Mouse (Mus musculus) CH12.LX (cell line): Measurements from ENCODE around the gene Ube2o. TPM values are rescaled to one million over a fixed set of nuclear protein-coding genes. Genes with fewer than 3 reads are reported as not detected.

Experiments used
- DNase-seq: peaks from one replicate; pipeline ENCODE4 v3.0.0-alpha.2; 2013; ENCODE audit errors: extremely low read depth
- H3K27ac ChIP-seq: 2 replicates; pipeline ENCODE4 v1.5.1; 2012; ENCODE audit warnings: low read depth, mild to moderate bottlenecking, control low read depth, moderate library complexity; ENCODE audit not compliant: insufficient read depth
- H3K27me3 ChIP-seq: replicated peaks from 2 replicates; pipeline ENCODE3; 2012; ENCODE audit warnings: inconsistent platforms
- H3K36me3 ChIP-seq, 2 experiments: replicated peaks in 1 of 2; 2 replicates each; pipeline versions ENCODE3 to v1.6.1; 2012; ENCODE audit warnings: inconsistent platforms in 1 of 2, low read length in 1 of 2, mild to moderate bottlenecking in 1 of 2, mixed read lengths in 1 of 2, moderate library complexity in 1 of 2; ENCODE audit not compliant: control insufficient read depth in 1 of 2, insufficient read depth in 1 of 2
- H3K4me1 ChIP-seq, 2 experiments: 2 replicates each; pipeline ENCODE4 v1.6.1; 2012; ENCODE audit warnings: inconsistent platforms in 1 of 2, moderate library complexity in 1 of 2; ENCODE audit not compliant: insufficient read depth in 2 of 2, control insufficient read depth in 1 of 2
- H3K4me2 ChIP-seq: 2 replicates; pipeline ENCODE4 v1.6.1; 2012; ENCODE audit warnings: low read depth, mild to moderate bottlenecking, control low read depth; ENCODE audit not compliant: poor library complexity, insufficient read depth, severe bottlenecking
- H3K4me3 ChIP-seq, 3 experiments: fragments of 150-350 bp in 1 of 3; sonication (generic) in 1 of 3; replicated peaks in 1 of 3; 2 replicates each; pipeline versions ENCODE3 to v1.5.1; 2011 to 2012; ENCODE audit warnings: low read depth in 2 of 3, low read length in 2 of 3, mild to moderate bottlenecking in 2 of 3, moderate library complexity in 2 of 3, control low read depth in 1 of 3, improper control_type of control experiment in 1 of 3, inconsistent platforms in 1 of 3, mixed read lengths in 1 of 3; ENCODE audit not compliant: poor library complexity in 1 of 3
- H3K79me2 ChIP-seq: replicated peaks from 2 replicates; pipeline ENCODE4 v1.6.1; 2012; ENCODE audit warnings: mild to moderate bottlenecking, moderate library complexity; ENCODE audit not compliant: control insufficient read depth, poor library complexity, insufficient read depth, severe bottlenecking; ENCODE audit errors: extremely low read depth
- H3K9ac ChIP-seq: 2 replicates; pipeline ENCODE4 v1.6.1; 2012; ENCODE audit warnings: low read depth, mild to moderate bottlenecking, control low read depth, moderate library complexity; ENCODE audit not compliant: insufficient read depth
- H3K9me3 ChIP-seq: replicated peaks from 2 replicates; pipeline ENCODE3; 2012; ENCODE audit warnings: low read length, inconsistent platforms, mixed read lengths
- CHD1 ChIP-seq: IDR thresholded peaks from 2 replicates; pipeline ENCODE4 v1.6.1; 2012; ENCODE audit warnings: low read depth, low read length, improper control_type of control experiment, inconsistent platforms
- CHD2 ChIP-seq: IDR thresholded peaks from 2 replicates; pipeline ENCODE4 v1.6.1; 2011; ENCODE audit warnings: low read length, improper control_type of control experiment
- E2F4 ChIP-seq: IDR thresholded peaks from 2 replicates; pipeline ENCODE4 v1.6.1; 2011; ENCODE audit warnings: low read depth, low read length, improper control_type of control experiment; ENCODE audit not compliant: insufficient replicate concordance
- GABPA ChIP-seq: IDR thresholded peaks from 2 replicates; pipeline ENCODE4 v1.6.1; 2012; ENCODE audit warnings: low read depth, low read length, improper control_type of control experiment, inconsistent platforms; ENCODE audit not compliant: insufficient replicate concordance
- IRF4 ChIP-seq: IDR thresholded peaks from 2 replicates; pipeline ENCODE4 v1.6.1; 2014; ENCODE audit warnings: low read depth, mild to moderate bottlenecking, inconsistent platforms, low read length, improper control_type of control experiment
- JUND ChIP-seq: conservative IDR thresholded peaks from 2 replicates; pipeline ENCODE4 v1.6.1; 2011; ENCODE audit warnings: low read depth, low read length, improper control_type of control experiment
- KAT2A ChIP-seq: IDR thresholded peaks from 2 replicates; pipeline ENCODE4 v1.6.1; 2012; ENCODE audit warnings: low read length, improper control_type of control experiment, inconsistent platforms; ENCODE audit not compliant: insufficient replicate concordance
- MAZ ChIP-seq: IDR thresholded peaks from 2 replicates; pipeline ENCODE4 v1.6.1; 2012; ENCODE audit warnings: low read depth, mild to moderate bottlenecking, inconsistent platforms, low read length, improper control_type of control experiment, moderate library complexity
- MEF2A ChIP-seq: IDR thresholded peaks from 2 replicates; pipeline ENCODE4 v1.6.1; 2014; ENCODE audit warnings: low read depth, mild to moderate bottlenecking, inconsistent platforms, low read length, improper control_type of control experiment, borderline replicate concordance
- POLR2A ChIP-seq: IDR thresholded peaks from 2 replicates; pipeline ENCODE4 v1.6.1; 2011; ENCODE audit warnings: low read depth, mild to moderate bottlenecking, improper control_type of control experiment, low read length
- SIN3A ChIP-seq: IDR thresholded peaks from 2 replicates; pipeline ENCODE4 v1.6.1; 2012; ENCODE audit warnings: low read length, improper control_type of control experiment, inconsistent platforms
- TCF12 ChIP-seq: IDR thresholded peaks from 2 replicates; pipeline ENCODE4 v1.6.1; 2014; ENCODE audit warnings: low read depth, mild to moderate bottlenecking, inconsistent platforms, low read length, improper control_type of control experiment
- UBTF ChIP-seq: IDR thresholded peaks from 2 replicates; pipeline ENCODE4 v1.6.1; 2012; ENCODE audit warnings: low read depth, mild to moderate bottlenecking, inconsistent platforms, low read length, improper control_type of control experiment, moderate library complexity
- USF1 ChIP-seq: IDR thresholded peaks from 2 replicates; pipeline ENCODE4 v1.6.1; 2014; ENCODE audit warnings: low read depth, mild to moderate bottlenecking, inconsistent platforms, low read length, improper control_type of control experiment
- ZKSCAN1 ChIP-seq: IDR thresholded peaks from 2 replicates; pipeline ENCODE4 v1.6.1; 2012; ENCODE audit warnings: low read depth, inconsistent platforms, low read length, improper control_type of control experiment, borderline replicate concordance
- dilution Hi-C: fragments of 300-500 bp; cut with MboI; formaldehyde crosslinking; loops from 2 replicates; pipeline ENCODE4 v1.14.3; 2020; ENCODE audit warnings: low sequenced_read_pairs; ENCODE audit not compliant: extremely low pct_unique_long_range_greater_than_20kb, extremely low pct_ligation_motif_present
- in situ Hi-C: fragments of 300-500 bp; cut with MboI; formaldehyde crosslinking; loops from 3 replicates; pipeline ENCODE4 v1.14.3; 2019; ENCODE audit warnings: low sequenced_read_pairs, low pct_ligation_motif_present, low pct_unique_long_range_greater_than_20kb, mixed read lengths
- polyA plus RNA-seq: library from polyadenylated mRNA; unstranded; fragments of >175 nt; gene quantifications from 2 replicates; pipeline ENCODE4 v1.2.1, GENCODE M21; 2012; ENCODE audit warnings: low read depth; ENCODE audit not compliant: insufficient read length
- total RNA-seq, 2 experiments: library from RNA; depleted of rRNA; stranded (reverse); fragments of 300-350 nt in 1 of 2; fragments of >200 nt in 1 of 2; gene quantifications; 2 replicates each; pipeline ENCODE4 v1.2.3; 2012 to 2014

The Ube2o gene
- total and polyA plus RNA-seq, 3 experiments = 12.7 to 61.7 (median 42.8) TPM

- H3K4me1 ChIP-seq = peaks cover 66 to 91% of the 10 kb centered on the region in 2 experiments
- TF ChIP-seq UBTF (no peak), MEF2A (no peak), CHD2 (no peak), SIN3A (no peak), GABPA (no peak), E2F4 (no peak)
- TF ChIP-seq, all 38 proteins: peak for 0
- H3K4me3 ChIP-seq = no peak overlapping the region
- no peaks in the 10 kb centered on the region for H3K9me3 ChIP-seq
- H3K4me2 ChIP-seq = no peak overlapping the region
- dilution Hi-C loops (no loop called here), in situ Hi-C loops (no loop called here)
- no peaks in the 10 kb centered on the region for H3K27me3 ChIP-seq
- H3K9ac ChIP-seq = no peak overlapping the region
- H3K36me3 ChIP-seq = peaks cover 0 to 9% of the 10 kb centered on the region in 2 experiments
- no peak for DNase-seq
- no peaks in the 10 kb centered on the region for H3K79me2 ChIP-seq
- H3K27ac ChIP-seq = no peak overlapping the region
These were observed 38.3 kb upstream of the Ube2o start for GRCm38 (mm10) chr11:116619561-116619960.

- peaks cover 63 to 91% of the 10 kb centered on the region in 2 experiments for H3K4me1 ChIP-seq
- H3K36me3 ChIP-seq = peaks cover 0 to 12% of the 10 kb centered on the region in 2 experiments
- no peak overlapping the region for H3K4me3 ChIP-seq
- no peak for DNase-seq
- H3K27me3 ChIP-seq = no peaks in the 10 kb centered on the region
- H3K4me2 ChIP-seq = no peak overlapping the region
- in situ Hi-C loops = no loop called here
- no peak overlapping the region for H3K27ac ChIP-seq
- dilution Hi-C loops = no loop called here
- H3K9me3 ChIP-seq = no peaks in the 10 kb centered on the region
- TF ChIP-seq CHD1 = no peak
- no peak for TF ChIP-seq MAZ
- TF ChIP-seq USF1 = no peak
- TF ChIP-seq ZKSCAN1 = no peak
- no peaks in the 10 kb centered on the region for H3K79me2 ChIP-seq
- no peak overlapping the region for H3K9ac ChIP-seq
These were observed 37.9 kb upstream of the Ube2o start for GRCm38 (mm10) chr11:116619156-116619555.

- peaks cover 63 to 91% of the 10 kb centered on the region in 2 experiments for H3K4me1 ChIP-seq
- in situ Hi-C loops (no loop called here), dilution Hi-C loops (no loop called here)
- no peaks in the 10 kb centered on the region for H3K79me2 ChIP-seq
- H3K36me3 ChIP-seq = peaks cover 0 to 16% of the 10 kb centered on the region in 2 experiments
- no peaks in the 10 kb centered on the region for H3K27me3 ChIP-seq
- no peak for DNase-seq
- no peaks in the 10 kb centered on the region for H3K9me3 ChIP-seq
- TF ChIP-seq POLR2A = no peak
- TF ChIP-seq KAT2A = no peak
- TF ChIP-seq TCF12 = no peak
- TF ChIP-seq IRF4 = no peak
- TF ChIP-seq JUND = no peak
- TF ChIP-seq GABPA = no peak
- no peak for TF ChIP-seq UBTF
- no peak for TF ChIP-seq ZKSCAN1
- no peak overlapping the region for H3K27ac ChIP-seq
- no peak overlapping the region for H3K4me2 ChIP-seq
- no peak overlapping the region for H3K4me3 ChIP-seq
- no peak overlapping the region for H3K9ac ChIP-seq
These were observed 37.4 kb upstream of the Ube2o start for GRCm38 (mm10) chr11:116618666-116619065.
